Mouse (Mus musculus): Measurements from ENCODE around the gene Sco2. TPM values are rescaled to one million over a fixed set of nuclear protein-coding genes. Genes with fewer than 3 reads are reported as not detected.

Sco2 gene
- total RNA-seq, 2 experiments from 2014 or later = 25.2 to 28.2 TPM

- no peak for DNase-seq
- intact Hi-C loops (cut with DNase I) = loop anchor here (1.0 to 5.0 kb wide), 3 partner anchors 20 to 92 kb away; partner anchors contain the start of genes C730034F03Rik, Chkb, Gm44502 and Lmf2
Measured at GRCm38 (mm10) chr15:89374801-89375534, 1.3 kb upstream of the Sco2 start.

GRCm38 (mm10) chr15:89374340-89374739 lies 694 bp upstream of the Sco2 start:
- intact Hi-C loops (cut with DNase I) = loop anchor here (1.0 to 2.0 kb wide), 2 partner anchors 19 to 54 kb away; partner anchors contain the start of genes C730034F03Rik, Chkb, Gm44502 and Lmf2
- DNase-seq = no peak

GRCm38 (mm10) chr15:89373027-89373761 lies 452 bp downstream of the Sco2 start:
- intact Hi-C loops (cut with DNase I) = no loop called here
- DNase-seq = peak; percentile 87 to 88

- DNase-seq = no peak
- intact Hi-C loops (cut with DNase I) = no loop called here
Measured at GRCm38 (mm10) chr15:89372536-89372935, 1.1 kb downstream of the Sco2 start.

- no peak for DNase-seq
- intact Hi-C loops (cut with DNase I) = no loop called here
Measured at GRCm38 (mm10) chr15:89372068-89372467, 1.6 kb downstream of the Sco2 start.

- DNase-seq = no peak
- intact Hi-C loops (cut with DNase I) = no loop called here
Measured at GRCm38 (mm10) chr15:89365141-89365551, 8.5 kb downstream of the Sco2 start.

GRCm38 (mm10) chr15:89363051-89363450 lies 10.6 kb downstream of the Sco2 start:
- intact Hi-C loops (cut with DNase I) = no loop called here
- DNase-seq = no peak

GRCm38 (mm10) chr15:89358784-89359183 lies 14.9 kb downstream of the Sco2 start:
- DNase-seq = no peak
- intact Hi-C loops (cut with DNase I) = loop anchor here (5.0 kb wide), 2 partner anchors 69 to 236 kb away; partner anchors contain the start of genes C730034F03Rik, Chkb, Cpt1b and Gm44502

GRCm38 (mm10) chr15:89356372-89356771 lies 17.3 kb downstream of the Sco2 start:
- DNase-seq = no peak
- intact Hi-C loops (cut with DNase I) = loop anchor here (5.0 kb wide), 2 partner anchors 71 to 234 kb away; partner anchors contain the start of genes C730034F03Rik, Chkb, Cpt1b and Gm44502

GRCm38 (mm10) chr15:89355241-89356187 lies 18.1 kb downstream of the Sco2 start, which contains the start of the genes Lmf2 and Ncaph2:
Gene Lmf2, minus strand, starts transcription at chr15:89355659.
Gene Ncaph2, plus strand, starts transcription at chr15:89355719.
- peak; percentile 96 to 98 for DNase-seq
- intact Hi-C loops (cut with DNase I) = loop anchor here (1.0 to 5.0 kb wide), 4 partner anchors 19 to 233 kb away; partner anchors contain the start of genes C730034F03Rik, Chkb, Cpt1b and Gm44502

- DNase-seq = no peak
- intact Hi-C loops (cut with DNase I) = loop anchor here (2.0 kb wide), 1 partner anchor 40 kb away; the partner anchor contains the start of gene Sbf1
Measured at GRCm38 (mm10) chr15:89354455-89354854, 19.2 kb downstream of the Sco2 start.

- no peak for DNase-seq
- intact Hi-C loops (cut with DNase I) = loop anchor here (2.0 kb wide), 1 partner anchor 39 kb away; the partner anchor contains the start of gene Sbf1
Measured at GRCm38 (mm10) chr15:89353837-89354236, 19.8 kb downstream of the Sco2 start.

GRCm38 (mm10) chr15:89352795-89353194 lies 20.9 kb downstream of the Sco2 start:
- intact Hi-C loops (cut with DNase I) = no loop called here
- DNase-seq = no peak

GRCm38 (mm10) chr15:89352054-89352453 lies 21.6 kb downstream of the Sco2 start:
- no peak for DNase-seq
- intact Hi-C loops (cut with DNase I) = no loop called here

- intact Hi-C loops (cut with DNase I) = no loop called here
Measured at GRCm38 (mm10) chr15:89351302-89351701, 22.3 kb downstream of the Sco2 start.

GRCm38 (mm10) chr15:89350447-89350846 lies 23.2 kb downstream of the Sco2 start:
- intact Hi-C loops (cut with DNase I) = no loop called here
- no peak for DNase-seq

More at GRCm38 (mm10) chr15:89351302-89351701, 22.3 kb downstream of the Sco2 start:
- no peak for DNase-seq

- no peak for DNase-seq
- intact Hi-C loops (cut with DNase I) = loop anchor here (5.0 kb wide), 1 partner anchor 124 kb away; no protein-coding TSS in a partner anchor
Measured at GRCm38 (mm10) chr15:89343325-89343724, 30.3 kb downstream of the Sco2 start.

GRCm38 (mm10) chr15:89341678-89342077 lies 32.0 kb downstream of the Sco2 start:
- no peak for DNase-seq
- intact Hi-C loops (cut with DNase I) = loop anchor here (5.0 kb wide), 1 partner anchor 126 kb away; no protein-coding TSS in a partner anchor

- no peak for DNase-seq
- intact Hi-C loops (cut with DNase I) = loop anchor here (5.0 kb wide), 1 partner anchor 127 kb away; no protein-coding TSS in a partner anchor
Measured at GRCm38 (mm10) chr15:89340136-89340535, 33.5 kb downstream of the Sco2 start.
